Mouse (Mus musculus): ENCODE data around the gene Zfy1. TPM values are rescaled to one million over a fixed set of nuclear protein-coding genes. Genes with fewer than 3 reads are reported as not detected.
"Not testable (repeated sequence)": the region's sequence is repeated elsewhere in the genome, so short reads cannot be mapped to it uniquely, and the experiment has no call there.

Gene Zfy1
- polyA plus RNA-seq (2012; rRNA removed), result not detected in 2 replicates

- not testable (repeated sequence) for H3K4me1 ChIP-seq (ENCODE audit: control insufficient read depth, insufficient read depth, insufficient read length, low read length); H3K27ac ChIP-seq (ENCODE audit: insufficient read depth, low read depth, low read length); H3K36me3 ChIP-seq (ENCODE audit: control insufficient read depth, insufficient read depth, low read length); H3K27me3 ChIP-seq (ENCODE audit: control insufficient read depth, insufficient read depth, low read length); H3K4me3 ChIP-seq (ENCODE audit: low read depth, low read length)
- no CpG with 5 or more reads among the region's 11 CpGs for WGBS
These were observed at the start of gene Zfy1 for GRCm38 (mm10) chrY:797309-797708. Zfy1 (minus strand) TSS chrY:797409.

GRCm38 (mm10) chrY:818396-818795, 21.2 kb upstream of the Zfy1 start, which contains the start of gene Uba1y:
Uba1y (plus strand) TSS chrY:818649.
- Histone ChIP-seq H3K4me3 (ENCODE audit: low read depth, low read length) (no peak within 1 kb of the TSS), H3K27me3 (ENCODE audit: control insufficient read depth, insufficient read depth, low read length) (no peaks in the 10 kb centered on the region), H3K4me1 (ENCODE audit: control insufficient read depth, insufficient read depth, insufficient read length, low read length) (no peaks in the 10 kb centered on the region), H3K36me3 (ENCODE audit: control insufficient read depth, insufficient read depth, low read length) (no peaks in the 10 kb centered on the region), H3K27ac (ENCODE audit: insufficient read depth, low read depth, low read length) (no peak within 1 kb of the TSS)
- TF ChIP-seq CTCF (IDR thresholded peaks at IDR 0.05; ENCODE audit: extremely low read depth, insufficient read length, insufficient replicate concordance, low read depth, low read length) (no peak), POLR2A (IDR thresholded peaks at IDR 0.05; ENCODE audit: low read depth, low read length) (no peak)
- WGBS, result 86% methylated on average over 10 of the region's 15 CpGs

- TF ChIP-seq POLR2A (IDR thresholded peaks at IDR 0.05; ENCODE audit: low read depth, low read length), result no peak
- no peak for TF ChIP-seq CTCF (IDR thresholded peaks at IDR 0.05; ENCODE audit: extremely low read depth, insufficient read length, insufficient replicate concordance, low read depth, low read length)
- WGBS, result 2% methylated on average over 12 of the region's 15 CpGs
- peak overlapping the region; percentile 55; the same call in 1 of the 2 replicates for H3K27ac ChIP-seq (ENCODE audit: insufficient read depth, low read depth, low read length)
- H3K4me1 ChIP-seq (ENCODE audit: control insufficient read depth, insufficient read depth, insufficient read length, low read length), result 0 out of 2 replicates have a peak, but pooled peaks cover 1% of the 10 kb centered on the region
- no peaks in the 10 kb centered on the region for H3K27me3 ChIP-seq (ENCODE audit: control insufficient read depth, insufficient read depth, low read length)
- H3K4me3 ChIP-seq (ENCODE audit: low read depth, low read length), result peak overlapping the region; percentile 64
- no peaks in the 10 kb centered on the region for H3K36me3 ChIP-seq (ENCODE audit: control insufficient read depth, insufficient read depth, low read length)
These were observed 11.9 kb upstream of the Zfy1 start for GRCm38 (mm10) chrY:808991-809661.

Other genes starting within 250 kb of the Zfy1 start
- gene Uba1y, start 21.2 kb upstream of the Zfy1 start, polyA plus RNA-seq (2012; rRNA removed), result not detected in 2 replicates
- 4.5 TPM in 1 of 2 replicates, not detected in the other for gene Kdm5d, start 100.4 kb upstream of the Zfy1 start, polyA plus RNA-seq (2012; rRNA removed)
- gene Eif2s3y, start 213.1 kb upstream of the Zfy1 start, polyA plus RNA-seq (2012; rRNA removed), result 3.8 TPM in 1 of 2 replicates, not detected in the other

Measured in small intestine, adult 2 months (tissue).